Mouse (Mus musculus) urinary bladder, postnatal 36 days (tissue): ENCODE results near the gene Ddb1.

ENCODE experiments used
- DNase-seq, 2 experiments: peaks; one replicate each; pipeline ENCODE4 v3.0.0; 2022; ENCODE audit warnings: low spot score in 2 of 2, mixed read lengths in 1 of 2

Gene Ddb1

GRCm38 (mm10) chr19:10591659-10592377 lies 13.3 kb upstream of the Ddb1 start:
- DNase-seq = no peak

GRCm38 (mm10) chr19:10598188-10598587 lies 6.9 kb upstream of the Ddb1 start:
- DNase-seq = no peak

GRCm38 (mm10) chr19:10599648-10600047 lies 5.5 kb upstream of the Ddb1 start:
- DNase-seq = no peak

- no peak for DNase-seq
These were observed 2.8 kb upstream of the Ddb1 start for GRCm38 (mm10) chr19:10602247-10602769.

- peak; percentile 79 to 87 for DNase-seq
These were observed 2.3 kb upstream of the Ddb1 start for GRCm38 (mm10) chr19:10602787-10603186.

- no peak for DNase-seq
These were observed 1.2 kb upstream of the Ddb1 start for GRCm38 (mm10) chr19:10603660-10604523.

GRCm38 (mm10) chr19:10604534-10604933 lies 593 bp upstream of the Ddb1 start:
- DNase-seq = no peak

GRCm38 (mm10) chr19:10605901-10606622 lies 935 bp downstream of the Ddb1 start:
- DNase-seq = no peak

GRCm38 (mm10) chr19:10608573-10609240 lies 3.6 kb downstream of the Ddb1 start:
- no peak for DNase-seq

- peak; percentile 13 to 20 for DNase-seq
These were observed 29.2 kb downstream of the Ddb1 start, which contains the start of gene Vwce for GRCm38 (mm10) chr19:10634106-10634871. Gene Vwce (plus strand): TSS chr19:10634213.

- DNase-seq = peak; percentile 7 to 49
These were observed 29.8 kb downstream of the Ddb1 start for GRCm38 (mm10) chr19:10634872-10635318.

GRCm38 (mm10) chr19:10637840-10638239 lies 32.7 kb downstream of the Ddb1 start:
- no peak for DNase-seq

- no peak for DNase-seq
These were observed 35.0 kb downstream of the Ddb1 start for GRCm38 (mm10) chr19:10640080-10640479.

GRCm38 (mm10) chr19:10640589-10641378 lies 35.7 kb downstream of the Ddb1 start:
- DNase-seq = no peak

- no peak for DNase-seq
These were observed 40.5 kb downstream of the Ddb1 start for GRCm38 (mm10) chr19:10645616-10646015.

GRCm38 (mm10) chr19:10648156-10648555 lies 43.0 kb downstream of the Ddb1 start:
- DNase-seq = no peak

GRCm38 (mm10) chr19:10656058-10656457 lies 50.9 kb downstream of the Ddb1 start:
- DNase-seq = no peak

GRCm38 (mm10) chr19:10657742-10658141 lies 52.6 kb downstream of the Ddb1 start:
- DNase-seq = no peak

- DNase-seq = no peak
These were observed 53.3 kb downstream of the Ddb1 start for GRCm38 (mm10) chr19:10658406-10658805.

GRCm38 (mm10) chr19:10661373-10661772 lies 56.2 kb downstream of the Ddb1 start:
- no peak for DNase-seq
